Mouse (Mus musculus) frontal cortex, postnatal 36 days (tissue): ENCODE data around the gene 2510009E07Rik.
"Not testable (repeated sequence)": the region's sequence is repeated elsewhere in the genome, so short reads cannot be mapped to it uniquely, and the experiment has no call there.

ENCODE experiments used
- DNase-seq, 2 experiments: peaks; one replicate each; pipeline ENCODE4 v3.0.0; 2022; ENCODE audit warnings: low spot score in 2 of 2

The 2510009E07Rik gene

GRCm38 (mm10) chr16:21676791-21677190 is 17.7 kb downstream of the 2510009E07Rik start:
- DNase-seq, result no peak

- not testable (repeated sequence) for DNase-seq
Observed at GRCm38 (mm10) chr16:21673651-21674050, 20.8 kb downstream of the 2510009E07Rik start.

- DNase-seq, result not testable (repeated sequence)
Observed at GRCm38 (mm10) chr16:21673046-21673445, 21.4 kb downstream of the 2510009E07Rik start.

- no peak for DNase-seq
Observed at GRCm38 (mm10) chr16:21671878-21672277, 22.6 kb downstream of the 2510009E07Rik start.

- no peak for DNase-seq
Observed at GRCm38 (mm10) chr16:21665423-21665986, 29.0 kb downstream of the 2510009E07Rik start.

- DNase-seq, result no peak
Observed at GRCm38 (mm10) chr16:21664633-21665363, 29.7 kb downstream of the 2510009E07Rik start.

- no peak for DNase-seq
Observed at GRCm38 (mm10) chr16:21655961-21656360, 38.5 kb downstream of the 2510009E07Rik start.

GRCm38 (mm10) chr16:21655291-21655690 is 39.2 kb downstream of the 2510009E07Rik start:
- DNase-seq, result no peak

- no peak for DNase-seq
Observed at GRCm38 (mm10) chr16:21654384-21654783, 40.1 kb downstream of the 2510009E07Rik start.

GRCm38 (mm10) chr16:21653151-21653550 is 41.3 kb downstream of the 2510009E07Rik start:
- DNase-seq, result no peak

- no peak for DNase-seq
Observed at GRCm38 (mm10) chr16:21651161-21651560, 43.3 kb downstream of the 2510009E07Rik start.

GRCm38 (mm10) chr16:21650289-21650688 is 44.2 kb downstream of the 2510009E07Rik start:
- DNase-seq, result no peak

GRCm38 (mm10) chr16:21648800-21649199 is 45.7 kb downstream of the 2510009E07Rik start:
- DNase-seq, result no peak

GRCm38 (mm10) chr16:21646496-21646895 is 48.0 kb downstream of the 2510009E07Rik start:
- DNase-seq, result no peak

- no peak for DNase-seq
Observed at GRCm38 (mm10) chr16:21645915-21646314, 48.5 kb downstream of the 2510009E07Rik start.

- no peak for DNase-seq
Observed at GRCm38 (mm10) chr16:21644574-21644973, 49.9 kb downstream of the 2510009E07Rik start.

- DNase-seq, result peak in 1 of 2 experiments; percentile 16
Observed at GRCm38 (mm10) chr16:21644066-21644561, 50.4 kb downstream of the 2510009E07Rik start.

GRCm38 (mm10) chr16:21643621-21644041 is 50.8 kb downstream of the 2510009E07Rik start:
- DNase-seq, result peak in 1 of 2 experiments; percentile 46

GRCm38 (mm10) chr16:21642906-21643305 is 51.6 kb downstream of the 2510009E07Rik start:
- DNase-seq, result no peak

GRCm38 (mm10) chr16:21641944-21642343 is 52.5 kb downstream of the 2510009E07Rik start:
- DNase-seq, result no peak

GRCm38 (mm10) chr16:21640766-21641499 is 53.5 kb downstream of the 2510009E07Rik start:
- no peak for DNase-seq

GRCm38 (mm10) chr16:21637201-21637819 is 57.2 kb downstream of the 2510009E07Rik start:
- no peak for DNase-seq
